Comparison of ENCODE assay signal across 7 mouse cellular contexts in genomic region chr7:139303280-139304011, GRCm38 (mm10). TPM values are rescaled to one million over a fixed set of nuclear protein-coding genes. Genes with fewer than 3 reads are reported as not detected.
DNase-seq lines count a peak whose midpoint lies in the region; ATAC-seq and TF ChIP-seq lines count a peak whose summit lies in the region.

No protein-coding gene starts in this region.

- ATAC-seq in intestine, embryonic 14.5 days (replicated peaks; ENCODE audit: low FRiP score, low TSS enrichment, low read depth), result peak; percentile 61; the same call in 1 of the 2 replicates
- peak; percentile 77 for ATAC-seq in megakaryocyte-erythroid progenitor cell, adult 5-6 weeks (replicated peaks; ENCODE audit: low FRiP score, low TSS enrichment, poor library complexity, severe bottlenecking)

- peak; percentile 89 to 97 for DNase-seq in adrenal gland, adult (ENCODE audit: inconsistent age in 2 of 2, low spot score in 1 of 2)
- peak; percentile 88 to 90 for DNase-seq in gastrocnemius, postnatal 36 days
- DNase-seq in intestine, embryonic 14.5 days (ENCODE audit: low spot score), result peak; percentile 98
- DNase-seq in left cerebral cortex, postnatal 10 days (ENCODE audit: extremely low spot score in 1 of 2, low spot score in 2 of 2), result peak; percentile 73 to 86
- DNase-seq in skeletal muscle tissue, adult 2 months (ENCODE audit: low read depth, low spot score), result peak; percentile 81

- peak; percentile 98 for TF ChIP-seq CTCF in cortical plate, adult 2 months (IDR thresholded peaks at IDR 0.05; ENCODE audit: extremely low read depth, insufficient read depth, low read length)

- H3K36me3 ChIP-seq in intestine, embryonic 14.5 days (ENCODE audit: control insufficient read depth, insufficient read depth, low read length), result no peaks in the 10 kb centered on the region

- no peak overlapping the region for H3K4me2 ChIP-seq in intestine, embryonic 14.5 days (ENCODE audit: low read length)

- WGBS in intestine, embryonic 14.5 days, result 36% methylated on average over 6 of the region's 6 CpGs

- no peak overlapping the region for H3K9ac ChIP-seq in intestine, embryonic 14.5 days (ENCODE audit: low read length)

- intact Hi-C loops in gastrocnemius, postnatal 36 days (cut with DNase I), result loop anchor here (1.0 to 10.0 kb wide), 2 partner anchors 170 to 281 kb away; partner anchors contain the start of gene Nkx6-2
- intact Hi-C loops in left cerebral cortex, postnatal 10 days (cut with DNase I), result loop anchor here (1.0 to 10.0 kb wide), 3 partner anchors 84 to 281 kb away; partner anchors contain the start of genes Inpp5a and Nkx6-2

- TF ChIP-seq POLR2A in cortical plate, adult 2 months (IDR thresholded peaks at IDR 0.05; ENCODE audit: extremely low read depth, insufficient read depth, low read length), result no peak

- no peaks in the 10 kb centered on the region for H3K27me3 ChIP-seq in intestine, embryonic 14.5 days (replicated peaks; ENCODE audit: control insufficient read depth, insufficient read depth, low read length)

- H3K4me1 ChIP-seq in cortical plate, adult 2 months (ENCODE audit: control insufficient read depth, insufficient read depth, low read length), result no peaks in the 10 kb centered on the region
- peaks cover 5% of the 10 kb centered on the region; the same call in 1 of the 2 replicates for H3K4me1 ChIP-seq in intestine, embryonic 14.5 days (replicated peaks; ENCODE audit: control insufficient read depth, insufficient read depth, low read length)

- H3K4me3 ChIP-seq in cortical plate, adult 2 months (ENCODE audit: insufficient read depth, low read length), result no peak overlapping the region
- H3K4me3 ChIP-seq in intestine, embryonic 14.5 days (ENCODE audit: low read depth, low read length), result no peak overlapping the region

- H3K9me3 ChIP-seq in intestine, embryonic 14.5 days (ENCODE audit: control insufficient read depth, low read length), result no peaks in the 10 kb centered on the region

- H3K27ac ChIP-seq in cortical plate, adult 2 months (ENCODE audit: insufficient read depth, low read length), result no peak overlapping the region
- H3K27ac ChIP-seq in intestine, embryonic 14.5 days (ENCODE audit: low read depth), result no peak overlapping the region

RNA-seq across cellular contexts. Expression of gene Pwwp2b, which starts 55.2 kb away (rescaled TPM):
- 10.5 and 10.9 TPM in 2 replicates for polyA plus RNA-seq in cortical plate, adult 2 months (2012; rRNA removed)
- total RNA-seq in gastrocnemius, postnatal 36 days (2021), result 1 to 10 TPM; 2.5 to 3.1 TPM
- polyA plus RNA-seq in intestine, embryonic 14.5 days (2014; fragmentation: Nextera tagmentation; extraction: Ambion mirVana), result 15.9 and 17.3 TPM in 2 replicates
- total RNA-seq in left cerebral cortex, postnatal 10 days (2021), result 10 to 100 TPM in 1 of 2 experiments, 1 to 10 TPM in 1; 8.5 to 11.0 TPM
- total RNA-seq in megakaryocyte-erythroid progenitor cell, adult 5-6 weeks (2014; fragmentation: Nextera tagmentation), result 1.4 and 2.4 TPM in 2 replicates
- 1.1 and 2.1 TPM in 2 replicates for total RNA-seq in megakaryocyte-erythroid progenitor cell, adult 5-6 weeks (2017)
